Mouse (Mus musculus) MEL (cell line): ENCODE results near the gene Wdr77. TPM values are rescaled to one million over a fixed set of nuclear protein-coding genes. Genes with fewer than 3 reads are reported as not detected.
A peak's percentile ranks its signal among the peaks of the same experiment; 100 is the strongest.

Experiments used
- DNase-seq: peaks from one replicate; pipeline ENCODE4 v3.0.0; 2011; ENCODE audit warnings: low read depth, low spot score
- H3K27ac ChIP-seq: 2 replicates; pipeline ENCODE4 v1.5.1; 2012; ENCODE audit warnings: low read depth, mild to moderate bottlenecking, control low read depth, low read length, moderate library complexity; ENCODE audit not compliant: control insufficient read depth
- H3K27me3 ChIP-seq, 2 experiments: fragments of 150-350 bp in 1 of 2; sonication (generic) in 1 of 2; 2 replicates each; pipeline ENCODE4 v1.6.1; 2012; ENCODE audit warnings: low read length in 2 of 2, mild to moderate bottlenecking in 2 of 2, improper control_type of control experiment in 1 of 2, moderate library complexity in 1 of 2; ENCODE audit not compliant: insufficient read depth in 2 of 2, control insufficient read depth in 1 of 2
- H3K36me3 ChIP-seq, 2 experiments: 2 replicates each; pipeline ENCODE4 v1.6.1; 2012 to 2014; ENCODE audit warnings: low read length in 2 of 2, improper control_type of control experiment in 1 of 2, inconsistent platforms in 1 of 2, mild to moderate bottlenecking in 1 of 2; ENCODE audit not compliant: insufficient read depth in 2 of 2, control insufficient read depth in 1 of 2
- H3K4me1 ChIP-seq, 2 experiments: fragments of 150-350 bp in 1 of 2; sonication (generic) in 1 of 2; 2 replicates each; pipeline ENCODE4 v1.6.1; 2012; ENCODE audit warnings: low read length in 2 of 2, improper control_type of control experiment in 1 of 2, mild to moderate bottlenecking in 1 of 2; ENCODE audit not compliant: insufficient read depth in 2 of 2, control insufficient read depth in 1 of 2
- H3K4me3 ChIP-seq, 2 experiments: fragments of 150-350 bp in 1 of 2; sonication (generic) in 1 of 2; 2 replicates each; pipeline ENCODE4 v1.5.1; 2012; ENCODE audit warnings: low read depth in 2 of 2, low read length in 2 of 2, mild to moderate bottlenecking in 2 of 2, moderate library complexity in 2 of 2, control low read depth in 1 of 2, improper control_type of control experiment in 1 of 2; ENCODE audit not compliant: control insufficient read depth in 1 of 2, insufficient read depth in 1 of 2
- H3K79me2 ChIP-seq: 2 replicates; pipeline ENCODE4 v1.6.1; 2012; ENCODE audit warnings: mild to moderate bottlenecking, low read length, moderate library complexity; ENCODE audit not compliant: control insufficient read depth, poor library complexity, insufficient read depth
- H3K9ac ChIP-seq: 2 replicates; pipeline ENCODE4 v1.6.1; 2012; ENCODE audit warnings: low read depth, mild to moderate bottlenecking, control low read depth, low read length, moderate library complexity; ENCODE audit not compliant: control insufficient read depth, poor library complexity, severe bottlenecking
- H3K9me3 ChIP-seq: fragments of 150-350 bp; sonication (generic); replicated peaks from 2 replicates; pipeline ENCODE4 v1.6.1; 2012; ENCODE audit warnings: mild to moderate bottlenecking, low read length, improper control_type of control experiment, moderate library complexity; ENCODE audit not compliant: insufficient read depth
- CHD1 ChIP-seq: IDR thresholded peaks from 2 replicates; pipeline ENCODE4 v1.6.1; 2012; ENCODE audit warnings: low read depth, mild to moderate bottlenecking, inconsistent platforms, low read length, improper control_type of control experiment
- CHD2 ChIP-seq: IDR thresholded peaks from 2 replicates; pipeline ENCODE4 v1.6.1; 2011; ENCODE audit warnings: low read length, improper control_type of control experiment
- ELF1 ChIP-seq: IDR thresholded peaks from 2 replicates; pipeline ENCODE4 v1.6.1; 2014; ENCODE audit warnings: low read depth, mild to moderate bottlenecking, inconsistent platforms, low read length, improper control_type of control experiment, moderate library complexity
- GABPA ChIP-seq: IDR thresholded peaks from 2 replicates; pipeline ENCODE4 v1.6.1; 2012; ENCODE audit warnings: low read depth, mild to moderate bottlenecking, inconsistent platforms, low read length, improper control_type of control experiment, moderate library complexity
- HCFC1 ChIP-seq: IDR thresholded peaks from 2 replicates; pipeline ENCODE4 v1.6.1; 2012; ENCODE audit warnings: low read depth, mild to moderate bottlenecking, inconsistent platforms, low read length, improper control_type of control experiment, moderate library complexity
- JUND ChIP-seq: IDR thresholded peaks from 2 replicates; pipeline ENCODE4 v1.6.1; 2011; ENCODE audit warnings: low read depth, mild to moderate bottlenecking, improper control_type of control experiment, low read length
- MAX ChIP-seq: IDR thresholded peaks from 2 replicates; pipeline ENCODE4 v1.6.1; 2011; ENCODE audit warnings: low read length, improper control_type of control experiment
- MXI1 ChIP-seq: IDR thresholded peaks from 2 replicates; pipeline ENCODE4 v1.6.1; 2011; ENCODE audit warnings: mild to moderate bottlenecking, low read depth, low read length, improper control_type of control experiment
- MYC ChIP-seq: IDR thresholded peaks from 2 replicates; pipeline ENCODE4 v1.6.1; 2011; ENCODE audit warnings: low read depth, mild to moderate bottlenecking, low read length, improper control_type of control experiment, moderate library complexity
- NELFE ChIP-seq: IDR thresholded peaks from 2 replicates; pipeline ENCODE4 v1.6.1; 2011; ENCODE audit warnings: low read depth, low read length, improper control_type of control experiment
- NRF1 ChIP-seq: IDR thresholded peaks from 2 replicates; pipeline ENCODE4 v1.6.1; 2014; ENCODE audit warnings: low read depth, mild to moderate bottlenecking, inconsistent platforms, low read length, improper control_type of control experiment, moderate library complexity; ENCODE audit not compliant: poor library complexity, insufficient read depth, severe bottlenecking
- POLR2A ChIP-seq, 2 experiments: IDR thresholded peaks; 2 replicates each; pipeline ENCODE4 v1.6.1; 2011 to 2012; ENCODE audit warnings: low read length in 2 of 2, mild to moderate bottlenecking in 2 of 2, control low read depth in 1 of 2, improper control_type of control experiment in 1 of 2, low read depth in 1 of 2, moderate library complexity in 1 of 2; ENCODE audit not compliant: control insufficient read depth in 1 of 2, insufficient read depth in 1 of 2, poor library complexity in 1 of 2
- POLR2AphosphoS2 ChIP-seq: IDR thresholded peaks from 2 replicates; pipeline ENCODE4 v1.6.1; 2011; ENCODE audit warnings: low read length, improper control_type of control experiment
- RAD21 ChIP-seq: IDR thresholded peaks from 2 replicates; pipeline ENCODE4 v1.6.1; 2011; ENCODE audit warnings: mild to moderate bottlenecking, low read depth, low read length, improper control_type of control experiment
- SIN3A ChIP-seq: IDR thresholded peaks from 2 replicates; pipeline ENCODE4 v1.6.1; 2012; ENCODE audit warnings: low read length, improper control_type of control experiment, inconsistent platforms
- TBP ChIP-seq: IDR thresholded peaks from 2 replicates; pipeline ENCODE4 v1.8.0; 2011; ENCODE audit warnings: low read depth, low read length, improper control_type of control experiment
- TCF12 ChIP-seq: IDR thresholded peaks from 2 replicates; pipeline ENCODE4 v1.6.1; 2014; ENCODE audit warnings: low read depth, mild to moderate bottlenecking, inconsistent platforms, low read length, improper control_type of control experiment, moderate library complexity
- UBTF ChIP-seq: IDR thresholded peaks from 2 replicates; pipeline ENCODE4 v1.6.1; 2012; ENCODE audit warnings: low read depth, mild to moderate bottlenecking, inconsistent platforms, low read length, improper control_type of control experiment, moderate library complexity, borderline replicate concordance; ENCODE audit not compliant: insufficient read depth
- USF1 ChIP-seq: IDR thresholded peaks from 2 replicates; pipeline ENCODE4 v1.6.1; 2014; ENCODE audit warnings: low read depth, mild to moderate bottlenecking, inconsistent platforms, low read length, improper control_type of control experiment, moderate library complexity
- ZC3H11A ChIP-seq: IDR thresholded peaks from 2 replicates; pipeline ENCODE4 v1.6.1; 2012; ENCODE audit warnings: low read depth, mild to moderate bottlenecking, inconsistent platforms, low read length, improper control_type of control experiment
- polyA plus RNA-seq, 2 experiments: library from polyadenylated mRNA; stranded (reverse) in 1 of 2; unstranded in 1 of 2; fragments of >175 nt in 1 of 2; fragments of >200 nt in 1 of 2; gene quantifications; 2 replicates each; pipeline versions ENCODE4 v1.2.1 to v1.2.4; 2012; ENCODE audit warnings: low replicate concordance in 2 of 2, low read depth in 1 of 2; ENCODE audit not compliant: insufficient read length in 2 of 2, insufficient read depth in 1 of 2, missing spikeins in 1 of 2
- total RNA-seq: library from RNA; depleted of rRNA; stranded (reverse); fragments of 300-350 nt; gene quantifications from 2 replicates; pipeline ENCODE4 v1.2.3, GENCODE M21; 2012; rRNA removed

Wdr77 gene
- total RNA-seq (103 and 116 TPM in 2 replicates), polyA plus RNA-seq (100 to 1,000 TPM in 1 of 2 experiments, not detected in 1; 204 TPM)

GRCm38 (mm10) chr3:105958974-105959580 lies at the start of gene Wdr77:
Wdr77 (plus strand) TSS chr3:105959369.
- H3K9me3 ChIP-seq: no peaks in the 10 kb centered on the region
- no peaks in the 10 kb centered on the region for H3K27me3 ChIP-seq
- peak within 1 kb of the TSS; percentile 96 for H3K9ac ChIP-seq
- H3K4me1 ChIP-seq: peaks cover 3 to 22% of the 10 kb centered on the region in 2 experiments; a peak in 2 of 4 replicates
- H3K79me2 ChIP-seq: peaks cover 52% of the 10 kb centered on the region
- TF ChIP-seq POLR2A (IDR thresholded peaks at IDR 0.05; ENCODE audit: control insufficient read depth in 1 of 2, insufficient read depth in 1 of 2, low read depth in 1 of 2, low read length in 2 of 2, poor library complexity in 1 of 2) (peak; percentile 92 to 96), JUND (no peak), SIN3A (peak; percentile 93), POLR2AphosphoS2 (peak; percentile 95), TCF12 (no peak; the same call in 1 of the 2 replicates), NRF1 (peak; percentile 70), UBTF (peak; percentile 53; the same call in 1 of the 2 replicates), TBP (peak; percentile 85), GABPA (no peak), USF1 (peak; percentile 79), NELFE (peak; percentile 95), HCFC1 (peak; percentile 91), MYC (peak; percentile 98), ZC3H11A (no peak), ELF1 (peak; percentile 87), CHD1 (no peak), MAX (peak; percentile 96), MXI1 (peak; percentile 100), CHD2 (peak; percentile 99)
- TF ChIP-seq, all 39 proteins: peak for 14
- Histone ChIP-seq H3K36me3 (peaks cover 12 to 61% of the 10 kb centered on the region in 2 experiments), H3K4me3 (peak within 1 kb of the TSS; percentile 49 to 98), H3K27ac (peak within 1 kb of the TSS; percentile 70)
- DNase-seq: peak; percentile 99

- Histone ChIP-seq H3K4me1 (peaks cover 28 to 42% of the 10 kb centered on the region in 2 experiments), H3K36me3 (peaks cover 0 to 39% of the 10 kb centered on the region in 2 experiments; a peak in 2 of 4 replicates), H3K27me3 (no peaks in the 10 kb centered on the region), H3K9ac (no peak overlapping the region), H3K4me3 (no peak overlapping the region), H3K9me3 (no peaks in the 10 kb centered on the region), H3K79me2 (no peaks in the 10 kb centered on the region), H3K27ac (no peak overlapping the region)
- TF ChIP-seq ELF1: no peak
- TF ChIP-seq TCF12: no peak
- no peak for TF ChIP-seq RAD21
- TF ChIP-seq UBTF: no peak
- DNase-seq: no peak
These were observed 48.5 kb upstream of the Wdr77 start for GRCm38 (mm10) chr3:105910519-105911190.
